Mouse (Mus musculus) liver, embryonic 12.5 days (tissue): ENCODE results near the gene G430095P16Rik. TPM values are rescaled to one million over a fixed set of nuclear protein-coding genes. Genes with fewer than 3 reads are reported as not detected.
A peak's percentile ranks its signal among the peaks of the same experiment; 100 is the strongest.

Experiments used
- ATAC-seq: fragments of 200-750 bp; cut with Nextera tagmentation; 2 replicates; pipeline ENCODE4 v1.8.0; 2017; ENCODE audit warnings: moderate number of reproducible peaks, mild to moderate bottlenecking, moderate library complexity
- H3K27ac ChIP-seq: fragments of 300-500 bp; sonication (generic); 2 replicates; pipeline ENCODE4 v1.5.1; 2016; ENCODE audit warnings: mild to moderate bottlenecking
- H3K27me3 ChIP-seq: fragments of 300-500 bp; sonication (generic); replicated peaks from 2 replicates; pipeline ENCODE4 v1.6.1; 2016; ENCODE audit warnings: mild to moderate bottlenecking, moderate library complexity
- H3K36me3 ChIP-seq: fragments of 300-500 bp; sonication (generic); 2 replicates; pipeline ENCODE4 v1.6.1; 2016; ENCODE audit warnings: mild to moderate bottlenecking, moderate library complexity
- H3K4me1 ChIP-seq: fragments of 300-500 bp; sonication (generic); 2 replicates; pipeline ENCODE4 v1.6.1; 2016
- H3K4me2 ChIP-seq: fragments of 300-500 bp; sonication (generic); 2 replicates; pipeline ENCODE4 v1.6.1; 2016; ENCODE audit warnings: mild to moderate bottlenecking, moderate library complexity
- H3K4me3 ChIP-seq: fragments of 300-500 bp; sonication (generic); 2 replicates; pipeline ENCODE4 v1.5.1; 2016; ENCODE audit warnings: mild to moderate bottlenecking, moderate library complexity
- H3K9ac ChIP-seq: fragments of 300-500 bp; sonication (generic); 2 replicates; pipeline ENCODE4 v1.6.1; 2016; ENCODE audit warnings: mild to moderate bottlenecking, moderate library complexity
- H3K9me3 ChIP-seq: fragments of 300-500 bp; sonication (generic); replicated peaks from 2 replicates; pipeline ENCODE4 v1.6.1; 2016; ENCODE audit warnings: mild to moderate bottlenecking, moderate library complexity
- WGBS: fragments of 180-500 bp; shearing (Covaris S2); methylation state at CpG from one replicate; pipeline ENCODE4 v1.1.7; 2016; ENCODE audit not compliant: insufficient replicate concordance; 5-methylcytosine and 5-hydroxymethylcytosine counted together
- polyA plus RNA-seq: library from polyadenylated mRNA; unstranded; fragments of >200 nt; fragmentation: Nextera tagmentation; extraction: Ambion mirVana; gene quantifications from 2 replicates; pipeline ENCODE4 v1.2.1, GENCODE M21; 2016

Gene G430095P16Rik
- polyA plus RNA-seq, 1 experiment from 2014 or later = 12.0 TPM

DNA sequence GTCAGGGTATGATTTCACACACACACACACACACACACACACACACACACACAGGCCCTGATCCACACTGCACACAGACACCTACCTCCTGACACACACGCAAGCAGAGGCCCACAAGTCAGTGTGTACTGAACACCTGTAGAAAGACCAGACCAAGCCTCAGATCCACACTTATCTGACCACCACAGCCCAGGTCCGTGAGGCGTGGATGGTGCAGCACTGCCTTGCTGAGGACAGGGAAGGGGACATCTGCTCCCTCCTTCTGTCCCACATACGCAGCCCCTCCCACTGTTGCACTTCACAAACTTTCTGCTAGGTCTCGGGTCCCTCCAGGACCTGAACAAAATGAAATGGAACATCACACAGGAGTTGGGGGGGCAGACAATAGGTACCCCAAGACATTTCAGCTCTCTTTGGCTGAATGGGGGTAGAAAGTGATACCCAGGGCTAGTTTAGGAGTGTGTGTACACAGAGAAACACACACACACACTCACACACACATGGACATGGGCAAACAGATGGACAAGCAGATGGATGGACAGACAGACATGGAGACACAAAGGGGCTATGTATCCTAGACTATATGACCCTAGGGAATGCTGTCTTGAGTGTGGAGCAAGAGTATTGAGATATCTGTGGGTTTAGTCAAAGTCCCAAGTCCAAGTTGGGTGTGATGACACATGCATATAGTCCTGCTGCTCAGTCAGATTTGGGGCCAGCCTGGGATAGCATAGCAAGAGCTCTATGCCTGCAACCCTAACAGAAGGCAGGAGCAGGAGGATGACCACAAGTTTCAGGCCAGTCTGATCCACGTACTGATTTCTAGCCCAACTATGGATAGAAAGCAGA, 30.2 kb downstream of the G430095P16Rik start:
- Histone ChIP-seq H3K4me1 (peaks cover 25% of the 10 kb centered on the region), H3K27ac (no peak overlapping the region), H3K4me3 (no peak overlapping the region), H3K9me3 (no peaks in the 10 kb centered on the region), H3K9ac (no peak overlapping the region), H3K27me3 (peaks cover 84% of the 10 kb centered on the region), H3K36me3 (no peaks in the 10 kb centered on the region), H3K4me2 (no peak overlapping the region)
- 50% methylated on average over 6 of the region's 6 CpGs for WGBS
- peak; percentile 63 for ATAC-seq

DNA sequence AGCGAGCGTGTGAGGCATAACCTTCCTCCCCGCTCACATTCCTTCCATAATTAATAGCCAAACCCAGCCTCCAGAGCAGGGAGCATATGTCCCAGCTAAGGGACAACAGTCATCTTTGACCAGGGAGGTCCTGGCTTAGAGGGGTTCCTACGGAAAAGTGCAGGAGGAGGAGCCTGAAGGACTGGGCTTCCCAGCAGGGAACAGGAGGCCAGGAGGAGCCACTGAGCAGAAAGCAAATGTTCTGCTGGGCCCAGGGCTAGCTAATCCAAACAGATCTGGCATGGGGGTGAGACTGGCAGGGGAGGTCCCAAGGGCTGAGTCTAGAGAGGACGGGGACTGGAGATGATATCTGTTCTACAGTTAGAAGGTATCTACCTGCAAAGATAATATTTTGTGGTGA, 34.7 kb downstream of the G430095P16Rik start:
- 58% methylated on average over 5 of the region's 5 CpGs for WGBS

GRCm38 (mm10) chr8:84758308-84758707, 35.5 kb downstream of the G430095P16Rik start:
- Histone ChIP-seq H3K4me3 (no peak overlapping the region), H3K4me1 (0 out of 2 replicates have a peak, but pooled peaks cover under 1% of the 10 kb centered on the region), H3K4me2 (no peak overlapping the region), H3K9me3 (no peaks in the 10 kb centered on the region), H3K27ac (no peak overlapping the region), H3K9ac (no peak overlapping the region), H3K27me3 (peaks cover 66% of the 10 kb centered on the region), H3K36me3 (no peaks in the 10 kb centered on the region)
- ATAC-seq = no peak
- WGBS = 79% methylated on average over 3 of the region's 3 CpGs

More for the DNA sequence above, 34.7 kb downstream of the G430095P16Rik start:
- no peaks in the 10 kb centered on the region for H3K9me3 ChIP-seq
- H3K4me1 ChIP-seq = peaks cover 8% of the 10 kb centered on the region
- no peak overlapping the region for H3K27ac ChIP-seq
- H3K4me2 ChIP-seq = no peak overlapping the region
- H3K27me3 ChIP-seq = peaks cover 66% of the 10 kb centered on the region
- no peak for ATAC-seq
- no peaks in the 10 kb centered on the region for H3K36me3 ChIP-seq
- H3K9ac ChIP-seq = no peak overlapping the region
- no peak overlapping the region for H3K4me3 ChIP-seq

GRCm38 (mm10) chr8:84759126-84759525, 36.3 kb downstream of the G430095P16Rik start:
- no peak overlapping the region for H3K9ac ChIP-seq
- H3K9me3 ChIP-seq = no peaks in the 10 kb centered on the region
- no peak overlapping the region for H3K4me3 ChIP-seq
- no peaks in the 10 kb centered on the region for H3K4me1 ChIP-seq
- no peak overlapping the region for H3K4me2 ChIP-seq
- H3K36me3 ChIP-seq = no peaks in the 10 kb centered on the region
- no peak overlapping the region for H3K27ac ChIP-seq
- 49% methylated on average over 7 of the region's 7 CpGs for WGBS
- H3K27me3 ChIP-seq = peaks cover 65% of the 10 kb centered on the region
- ATAC-seq = peak; percentile 44

- no peak overlapping the region for H3K4me3 ChIP-seq
- no peak overlapping the region for H3K27ac ChIP-seq
- H3K4me2 ChIP-seq = no peak overlapping the region
- WGBS = 77% methylated on average over 10 of the region's 10 CpGs
- no peak overlapping the region for H3K9ac ChIP-seq
- no peak for ATAC-seq
- peaks cover 67% of the 10 kb centered on the region for H3K27me3 ChIP-seq
- H3K9me3 ChIP-seq = no peaks in the 10 kb centered on the region
- no peaks in the 10 kb centered on the region for H3K4me1 ChIP-seq
- no peaks in the 10 kb centered on the region for H3K36me3 ChIP-seq
Observed at GRCm38 (mm10) chr8:84759718-84760117, 36.9 kb downstream of the G430095P16Rik start.

GRCm38 (mm10) chr8:84760405-84760805, 37.6 kb downstream of the G430095P16Rik start:
- H3K4me3 ChIP-seq = no peak overlapping the region
- H3K36me3 ChIP-seq = no peaks in the 10 kb centered on the region
- no peak overlapping the region for H3K9ac ChIP-seq
- H3K4me2 ChIP-seq = no peak overlapping the region
- H3K27ac ChIP-seq = no peak overlapping the region
- WGBS = 65% methylated on average over 7 of the region's 7 CpGs
- no peaks in the 10 kb centered on the region for H3K4me1 ChIP-seq
- H3K27me3 ChIP-seq = peaks cover 74% of the 10 kb centered on the region
- ATAC-seq = no peak
- H3K9me3 ChIP-seq = no peaks in the 10 kb centered on the region

DNA sequence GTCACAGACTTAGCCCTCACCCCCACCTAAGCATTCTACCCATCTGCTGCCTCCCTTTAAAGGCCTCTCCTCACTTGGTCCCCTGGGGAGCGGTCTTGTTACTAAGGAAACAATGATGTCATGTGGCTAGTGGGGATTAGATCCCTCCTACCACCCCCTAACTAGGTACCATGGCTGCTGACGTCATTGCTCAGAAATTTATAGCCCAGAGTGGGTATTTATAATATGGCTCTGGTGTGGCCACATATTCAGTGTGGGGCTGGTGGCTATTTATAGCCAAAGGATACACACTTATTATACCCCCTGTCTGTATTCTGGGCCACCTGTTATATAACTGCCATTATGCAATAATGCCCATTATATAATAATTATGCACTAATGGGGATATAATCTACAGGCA, 38.1 kb downstream of the G430095P16Rik start:
- Histone ChIP-seq H3K4me2 (no peak overlapping the region), H3K4me3 (no peak overlapping the region), H3K9me3 (no peaks in the 10 kb centered on the region), H3K9ac (no peak overlapping the region), H3K36me3 (no peaks in the 10 kb centered on the region), H3K4me1 (no peaks in the 10 kb centered on the region), H3K27ac (no peak overlapping the region), H3K27me3 (peaks cover 75% of the 10 kb centered on the region)
- WGBS = 49% methylated on average over 2 of the region's 2 CpGs
- ATAC-seq = peak; percentile 26; the same call in 1 of the 2 replicates

DNA sequence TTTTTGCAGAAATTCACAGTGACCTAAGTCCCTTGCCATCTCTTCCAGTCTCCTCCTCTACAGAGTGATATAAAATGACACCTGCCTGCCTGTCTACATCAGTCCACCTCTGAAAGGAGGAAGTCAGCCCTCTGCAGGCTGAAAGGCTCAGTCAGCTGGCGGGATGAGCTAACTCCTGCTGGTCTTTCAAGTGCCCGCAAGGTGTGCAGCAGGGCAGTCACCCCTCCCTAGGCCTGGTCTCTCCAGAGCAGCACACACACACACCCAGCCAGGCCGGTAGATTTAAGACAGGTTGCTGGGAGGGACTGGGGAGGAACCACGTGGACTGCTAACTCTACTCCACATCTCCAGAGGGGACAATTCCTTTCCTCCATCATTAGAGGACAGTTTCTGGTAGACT, 41.3 kb downstream of the G430095P16Rik start:
- 53% methylated on average over 4 of the region's 4 CpGs for WGBS
- ATAC-seq = no peak
- Histone ChIP-seq H3K4me3 (no peak overlapping the region), H3K9ac (no peak overlapping the region), H3K4me2 (no peak overlapping the region), H3K27ac (no peak overlapping the region), H3K27me3 (peaks cover 87% of the 10 kb centered on the region), H3K9me3 (no peaks in the 10 kb centered on the region), H3K36me3 (no peaks in the 10 kb centered on the region), H3K4me1 (no peaks in the 10 kb centered on the region)

- H3K27me3 ChIP-seq = peaks cover 96% of the 10 kb centered on the region
- H3K4me2 ChIP-seq = no peak overlapping the region
- H3K9me3 ChIP-seq = no peaks in the 10 kb centered on the region
- no peak for ATAC-seq
- H3K4me1 ChIP-seq = no peaks in the 10 kb centered on the region
- H3K9ac ChIP-seq = no peak overlapping the region
- no peak overlapping the region for H3K27ac ChIP-seq
- H3K4me3 ChIP-seq = no peak overlapping the region
- no peaks in the 10 kb centered on the region for H3K36me3 ChIP-seq
- 75% methylated on average over 17 of the region's 17 CpGs for WGBS
Observed at GRCm38 (mm10) chr8:84764870-84765495, 42.2 kb downstream of the G430095P16Rik start.

DNA sequence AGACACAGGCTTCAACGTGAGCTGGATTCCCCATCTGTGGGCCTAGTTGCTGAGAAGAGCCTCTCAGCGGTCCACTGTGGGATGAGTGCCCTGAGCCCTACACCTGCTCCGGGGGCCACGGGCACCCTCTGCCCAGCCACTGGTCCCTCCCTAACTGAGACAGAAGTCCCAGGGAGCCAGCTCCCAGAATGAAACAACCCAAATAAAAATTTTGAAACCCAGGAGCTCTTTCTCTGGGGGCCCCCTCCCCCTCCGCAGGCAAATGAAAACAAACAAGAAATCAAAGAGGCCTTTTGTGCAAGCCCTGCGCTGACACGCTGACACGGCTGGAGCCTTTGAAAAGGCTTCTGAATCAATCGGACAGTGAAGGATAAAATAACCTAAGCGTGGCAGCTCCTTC, 42.8 kb downstream of the G430095P16Rik start:
- no peak for ATAC-seq
- no peaks in the 10 kb centered on the region for H3K36me3 ChIP-seq
- no peaks in the 10 kb centered on the region for H3K9me3 ChIP-seq
- H3K4me2 ChIP-seq = no peak overlapping the region
- no peak overlapping the region for H3K27ac ChIP-seq
- 59% methylated on average over 10 of the region's 10 CpGs for WGBS
- no peak overlapping the region for H3K9ac ChIP-seq
- H3K4me1 ChIP-seq = no peaks in the 10 kb centered on the region; the same call in 1 of the 2 replicates
- H3K27me3 ChIP-seq = peaks cover 97% of the 10 kb centered on the region
- H3K4me3 ChIP-seq = no peak overlapping the region

DNA sequence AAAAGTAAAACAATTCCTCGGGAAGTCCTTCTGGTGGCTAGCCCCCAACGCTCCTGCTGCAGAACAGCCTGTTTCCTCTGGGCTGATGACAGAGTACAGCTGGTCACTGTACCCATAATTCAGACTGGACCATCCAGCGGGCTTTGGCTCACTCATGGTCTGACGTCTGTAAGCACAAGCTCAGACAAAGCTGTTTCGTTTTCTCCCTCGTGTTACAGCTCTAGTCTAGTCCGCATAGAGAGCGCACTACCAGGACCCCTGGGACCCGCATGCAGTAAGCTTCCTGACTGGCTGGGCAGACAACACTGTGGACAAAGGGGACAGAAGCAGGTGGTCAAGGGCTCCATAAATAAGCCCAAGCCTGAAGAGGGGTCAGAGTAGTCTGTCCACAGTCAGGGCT, 43.6 kb downstream of the G430095P16Rik start:
- ATAC-seq = no peak
- Histone ChIP-seq H3K9me3 (no peaks in the 10 kb centered on the region), H3K9ac (no peak overlapping the region), H3K4me2 (no peak overlapping the region), H3K36me3 (no peaks in the 10 kb centered on the region), H3K4me3 (no peak overlapping the region), H3K4me1 (peaks cover 3% of the 10 kb centered on the region; the same call in 1 of the 2 replicates), H3K27me3 (peaks cover 97% of the 10 kb centered on the region), H3K27ac (no peak overlapping the region)
- WGBS = 79% methylated on average over 9 of the region's 9 CpGs

- Histone ChIP-seq H3K4me2 (no peak overlapping the region), H3K9me3 (no peaks in the 10 kb centered on the region), H3K27ac (no peak overlapping the region), H3K36me3 (no peaks in the 10 kb centered on the region), H3K4me1 (peaks cover 7% of the 10 kb centered on the region), H3K9ac (no peak overlapping the region), H3K27me3 (peaks cover 97% of the 10 kb centered on the region), H3K4me3 (no peak overlapping the region)
- 69% methylated on average over 10 of the region's 10 CpGs for WGBS
- ATAC-seq = no peak
Observed at GRCm38 (mm10) chr8:84767221-84767620, 44.4 kb downstream of the G430095P16Rik start.
